Mouse (Mus musculus) CH12.LX (cell line): ENCODE measurements at regions not wholly inside any gene's neighbourhood (a gene's known extent, or its start where the extent isn't known, plus 50 kb on each side); places are given as distances from the start of the nearest gene placed in this dataset.

Experiments used
- DNase-seq: peaks from one replicate; pipeline ENCODE4 v3.0.0-alpha.2; 2013; ENCODE audit errors: extremely low read depth
- H3K27ac ChIP-seq: 2 replicates; pipeline ENCODE4 v1.5.1; 2012; ENCODE audit warnings: low read depth, mild to moderate bottlenecking, control low read depth, moderate library complexity; ENCODE audit not compliant: insufficient read depth
- H3K27me3 ChIP-seq: replicated peaks from 2 replicates; pipeline ENCODE3; 2012; ENCODE audit warnings: inconsistent platforms
- H3K36me3 ChIP-seq, 2 experiments: replicated peaks in 1 of 2; 2 replicates each; pipeline versions ENCODE3 to v1.6.1; 2012; ENCODE audit warnings: inconsistent platforms in 1 of 2, low read length in 1 of 2, mild to moderate bottlenecking in 1 of 2, mixed read lengths in 1 of 2, moderate library complexity in 1 of 2; ENCODE audit not compliant: control insufficient read depth in 1 of 2, insufficient read depth in 1 of 2
- H3K4me1 ChIP-seq, 2 experiments: 2 replicates each; pipeline ENCODE4 v1.6.1; 2012; ENCODE audit warnings: inconsistent platforms in 1 of 2, moderate library complexity in 1 of 2; ENCODE audit not compliant: insufficient read depth in 2 of 2, control insufficient read depth in 1 of 2
- H3K4me2 ChIP-seq: 2 replicates; pipeline ENCODE4 v1.6.1; 2012; ENCODE audit warnings: low read depth, mild to moderate bottlenecking, control low read depth; ENCODE audit not compliant: poor library complexity, insufficient read depth, severe bottlenecking
- H3K4me3 ChIP-seq, 3 experiments: fragments of 150-350 bp in 1 of 3; sonication (generic) in 1 of 3; replicated peaks in 1 of 3; 2 replicates each; pipeline versions ENCODE3 to v1.5.1; 2011 to 2012; ENCODE audit warnings: low read depth in 2 of 3, low read length in 2 of 3, mild to moderate bottlenecking in 2 of 3, moderate library complexity in 2 of 3, control low read depth in 1 of 3, improper control_type of control experiment in 1 of 3, inconsistent platforms in 1 of 3, mixed read lengths in 1 of 3; ENCODE audit not compliant: poor library complexity in 1 of 3
- H3K79me2 ChIP-seq: replicated peaks from 2 replicates; pipeline ENCODE4 v1.6.1; 2012; ENCODE audit warnings: mild to moderate bottlenecking, moderate library complexity; ENCODE audit not compliant: control insufficient read depth, poor library complexity, insufficient read depth, severe bottlenecking; ENCODE audit errors: extremely low read depth
- H3K9ac ChIP-seq: 2 replicates; pipeline ENCODE4 v1.6.1; 2012; ENCODE audit warnings: low read depth, mild to moderate bottlenecking, control low read depth, moderate library complexity; ENCODE audit not compliant: insufficient read depth
- H3K9me3 ChIP-seq: replicated peaks from 2 replicates; pipeline ENCODE3; 2012; ENCODE audit warnings: low read length, inconsistent platforms, mixed read lengths
- ELF1 ChIP-seq: IDR thresholded peaks from 2 replicates; pipeline ENCODE4 v1.6.1; 2014; ENCODE audit warnings: low read depth, mild to moderate bottlenecking, inconsistent platforms, low read length, improper control_type of control experiment
- EP300 ChIP-seq: IDR thresholded peaks from 2 replicates; pipeline ENCODE4 v1.6.1; 2011; ENCODE audit warnings: low read length, improper control_type of control experiment
- ETS1 ChIP-seq: conservative IDR thresholded peaks from 2 replicates; pipeline ENCODE4 v1.6.1; 2012; ENCODE audit warnings: low read depth, mild to moderate bottlenecking, inconsistent platforms, low read length, improper control_type of control experiment, moderate library complexity
- IRF4 ChIP-seq: IDR thresholded peaks from 2 replicates; pipeline ENCODE4 v1.6.1; 2014; ENCODE audit warnings: low read depth, mild to moderate bottlenecking, inconsistent platforms, low read length, improper control_type of control experiment
- MAFK ChIP-seq: IDR thresholded peaks from 2 replicates; pipeline ENCODE4 v1.6.1; 2011; ENCODE audit warnings: low read length, improper control_type of control experiment; ENCODE audit not compliant: insufficient replicate concordance
- MAZ ChIP-seq: IDR thresholded peaks from 2 replicates; pipeline ENCODE4 v1.6.1; 2012; ENCODE audit warnings: low read depth, mild to moderate bottlenecking, inconsistent platforms, low read length, improper control_type of control experiment, moderate library complexity
- MEF2A ChIP-seq: IDR thresholded peaks from 2 replicates; pipeline ENCODE4 v1.6.1; 2014; ENCODE audit warnings: low read depth, mild to moderate bottlenecking, inconsistent platforms, low read length, improper control_type of control experiment, borderline replicate concordance
- MXI1 ChIP-seq: IDR thresholded peaks from 2 replicates; pipeline ENCODE4 v1.6.1; 2011; ENCODE audit warnings: mild to moderate bottlenecking, low read depth, low read length, improper control_type of control experiment
- MYC ChIP-seq: IDR thresholded peaks from 2 replicates; pipeline ENCODE4 v1.6.1; 2011; ENCODE audit warnings: low read depth, mild to moderate bottlenecking, improper control_type of control experiment, low read length
- NELFE ChIP-seq: IDR thresholded peaks from 2 replicates; pipeline ENCODE4 v1.6.1; 2011; ENCODE audit warnings: low read depth, low read length, improper control_type of control experiment
- PAX5 ChIP-seq: IDR thresholded peaks from 2 replicates; pipeline ENCODE4 v1.6.1; 2012; ENCODE audit warnings: low read length, inconsistent platforms, mixed read lengths
- RAD21 ChIP-seq: IDR thresholded peaks from 2 replicates; pipeline ENCODE4 v1.6.1; 2011; ENCODE audit warnings: low read depth, mild to moderate bottlenecking, low read length, improper control_type of control experiment, moderate library complexity
- RCOR1 ChIP-seq: conservative IDR thresholded peaks from 2 replicates; pipeline ENCODE4 v1.6.1; 2012; ENCODE audit warnings: low read depth, mild to moderate bottlenecking, inconsistent platforms, low read length, improper control_type of control experiment
- TCF12 ChIP-seq: IDR thresholded peaks from 2 replicates; pipeline ENCODE4 v1.6.1; 2014; ENCODE audit warnings: low read depth, mild to moderate bottlenecking, inconsistent platforms, low read length, improper control_type of control experiment
- ZC3H11A ChIP-seq: IDR thresholded peaks from 2 replicates; pipeline ENCODE4 v1.6.1; 2012; ENCODE audit warnings: low read depth, mild to moderate bottlenecking, inconsistent platforms, low read length, improper control_type of control experiment
- ZMIZ1 ChIP-seq: IDR thresholded peaks from 2 replicates; pipeline ENCODE4 v1.6.1; 2012; ENCODE audit warnings: low read depth, mild to moderate bottlenecking, inconsistent platforms, low read length, improper control_type of control experiment
- ZNF384 ChIP-seq: IDR thresholded peaks from 2 replicates; pipeline ENCODE4 v1.6.1; 2012; ENCODE audit warnings: low read depth, low read length, improper control_type of control experiment, inconsistent platforms
- dilution Hi-C: fragments of 300-500 bp; cut with MboI; formaldehyde crosslinking; loops from 2 replicates; pipeline ENCODE4 v1.14.3; 2020; ENCODE audit warnings: low sequenced_read_pairs; ENCODE audit not compliant: extremely low pct_unique_long_range_greater_than_20kb, extremely low pct_ligation_motif_present
- in situ Hi-C: fragments of 300-500 bp; cut with MboI; formaldehyde crosslinking; loops from 3 replicates; pipeline ENCODE4 v1.14.3; 2019; ENCODE audit warnings: low sequenced_read_pairs, low pct_ligation_motif_present, low pct_unique_long_range_greater_than_20kb, mixed read lengths

DNA sequence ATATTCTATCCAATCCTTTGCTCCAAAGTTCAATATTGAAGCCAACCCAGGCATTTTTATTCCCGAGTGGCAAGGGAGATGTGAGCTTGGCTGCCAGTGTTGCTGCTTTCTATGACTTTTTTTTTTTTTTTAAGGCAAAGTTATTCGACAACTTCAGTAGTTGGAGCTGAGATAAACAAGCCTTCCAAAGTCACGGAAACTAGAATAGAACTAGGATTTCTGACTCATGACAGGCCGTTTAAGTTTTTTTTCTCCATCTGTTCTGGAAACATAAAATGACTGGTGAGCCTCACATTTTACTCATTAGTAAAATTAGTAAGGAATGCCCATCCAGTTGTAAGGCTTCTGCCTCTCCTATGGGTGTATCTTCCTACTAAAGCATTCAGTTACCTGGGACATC is 305.9 kb upstream of the Lsamp start:
- no peak overlapping the region for H3K9ac ChIP-seq
- H3K9me3 ChIP-seq, result peaks cover 10% of the 10 kb centered on the region
- H3K79me2 ChIP-seq, result no peaks in the 10 kb centered on the region
- dilution Hi-C loops, result no loop called here
- no peak for DNase-seq
- H3K27me3 ChIP-seq, result no peaks in the 10 kb centered on the region
- H3K4me1 ChIP-seq, result no peaks in the 10 kb centered on the region
- TF ChIP-seq RCOR1 (no peak), ETS1 (no peak)
- H3K4me3 ChIP-seq, result no peak overlapping the region
- no peak overlapping the region for H3K27ac ChIP-seq
- H3K36me3 ChIP-seq, result no peaks in the 10 kb centered on the region
- H3K4me2 ChIP-seq, result no peak overlapping the region
- in situ Hi-C loops, result no loop called here

DNA sequence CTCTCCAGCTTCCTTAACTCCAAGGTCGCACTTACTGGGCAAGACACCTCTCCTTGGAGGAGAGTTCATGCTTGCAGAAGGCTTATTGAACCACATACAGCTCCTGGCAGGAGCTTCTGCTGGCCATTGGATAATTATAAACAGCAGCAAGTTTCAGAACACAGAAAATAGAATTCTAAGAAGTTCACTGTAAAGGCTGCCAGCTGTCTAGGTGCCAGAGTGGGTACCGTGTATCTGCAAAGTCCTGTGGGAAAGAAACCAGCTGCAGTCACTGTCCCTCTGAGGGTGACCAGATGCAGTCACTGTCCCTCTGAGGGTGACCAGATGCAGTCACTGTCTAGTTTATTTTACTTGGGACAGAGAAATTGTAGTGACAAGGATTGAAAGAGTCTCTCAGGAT is 291.1 kb upstream of the Lsamp start:
- Histone ChIP-seq H3K4me3 (no peak overlapping the region), H3K9ac (no peak overlapping the region), H3K36me3 (no peaks in the 10 kb centered on the region), H3K79me2 (no peaks in the 10 kb centered on the region), H3K4me1 (no peaks in the 10 kb centered on the region), H3K9me3 (peaks cover 40% of the 10 kb centered on the region), H3K27me3 (no peaks in the 10 kb centered on the region), H3K27ac (no peak overlapping the region), H3K4me2 (no peak overlapping the region)
- no peak for DNase-seq
- dilution Hi-C loops (no loop called here), in situ Hi-C loops (no loop called here)
- TF ChIP-seq RAD21 (no peak), TCF12 (no peak), ZC3H11A (no peak), ELF1 (no peak), PAX5 (no peak), MAZ (no peak), MXI1 (no peak), NELFE (no peak), EP300 (no peak), MYC (no peak)

DNA sequence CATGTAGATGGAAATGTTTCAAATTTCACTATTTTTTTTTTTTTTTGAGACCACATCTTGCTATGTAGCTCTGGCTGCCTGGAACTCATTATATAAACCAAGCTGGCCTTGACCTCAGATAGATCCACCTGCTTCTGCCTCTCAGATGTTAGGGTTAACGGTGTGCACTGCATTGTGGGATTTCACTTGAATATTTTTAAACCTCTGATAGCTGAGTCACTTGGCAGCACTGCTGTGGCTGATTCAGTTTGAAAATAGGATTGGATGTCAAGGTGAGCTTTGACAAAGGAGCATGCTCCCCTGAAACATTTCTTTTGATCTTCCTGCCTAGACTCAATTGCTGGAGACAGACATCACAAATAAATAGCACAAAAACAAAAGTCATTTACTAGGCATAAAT is 288.3 kb upstream of the Lsamp start:
- no peaks in the 10 kb centered on the region for H3K4me1 ChIP-seq
- TF ChIP-seq MAFK, result no peak
- TF ChIP-seq MXI1, result no peak
- no peak for TF ChIP-seq EP300
- TF ChIP-seq ZNF384, result no peak
- TF ChIP-seq NELFE, result no peak
- no peak for TF ChIP-seq MEF2A
- TF ChIP-seq RCOR1, result no peak
- TF ChIP-seq IRF4, result no peak
- TF ChIP-seq ZMIZ1, result no peak
- TF ChIP-seq, all 38 proteins: peak for 0
- DNase-seq, result no peak
- dilution Hi-C loops, result no loop called here
- Histone ChIP-seq H3K27ac (no peak overlapping the region), H3K9me3 (peaks cover 50% of the 10 kb centered on the region), H3K4me2 (no peak overlapping the region), H3K9ac (no peak overlapping the region), H3K4me3 (no peak overlapping the region), H3K79me2 (no peaks in the 10 kb centered on the region), H3K36me3 (no peaks in the 10 kb centered on the region), H3K27me3 (no peaks in the 10 kb centered on the region)
- in situ Hi-C loops, result no loop called here
